Mouse (Mus musculus): ENCODE results near the gene Hist1h2be. TPM values are rescaled to one million over a fixed set of nuclear protein-coding genes. Genes with fewer than 3 reads are reported as not detected.
A peak's percentile ranks its signal among the peaks of the same experiment; 100 is the strongest.
"Not testable (repeated sequence)": the region's sequence is repeated elsewhere in the genome, so short reads cannot be mapped to it uniquely, and the experiment has no call there.

Gene Hist1h2be
- total RNA-seq, 2 experiments from 2014 or later, result 39.8 to 202 TPM

DNA sequence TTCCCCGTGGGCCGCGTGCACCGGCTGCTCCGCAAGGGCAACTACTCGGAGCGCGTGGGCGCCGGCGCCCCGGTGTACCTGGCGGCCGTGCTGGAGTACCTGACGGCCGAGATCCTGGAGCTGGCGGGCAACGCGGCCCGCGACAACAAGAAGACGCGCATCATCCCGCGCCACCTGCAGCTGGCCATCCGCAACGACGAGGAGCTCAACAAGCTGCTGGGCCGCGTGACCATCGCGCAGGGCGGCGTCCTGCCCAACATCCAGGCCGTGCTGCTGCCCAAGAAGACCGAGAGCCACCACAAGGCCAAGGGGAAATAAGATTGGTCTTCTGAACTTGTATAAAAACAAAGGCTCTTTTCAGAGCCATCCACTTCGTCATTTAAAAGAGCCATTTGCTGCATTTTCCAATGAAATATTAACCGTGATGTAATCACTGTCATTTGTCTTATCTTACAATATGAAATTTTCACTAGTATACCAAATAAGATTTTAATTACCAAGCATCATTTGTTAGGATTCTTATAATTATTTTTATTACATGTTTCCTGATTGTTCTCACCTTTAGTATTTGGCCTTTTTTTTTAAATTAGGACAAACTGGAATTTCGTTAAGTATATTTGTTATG lies 46.3 kb downstream of the Hist1h2be start:
- ATAC-seq (replicated peaks; ENCODE audit: low FRiP score, poor library complexity, severe bottlenecking), result not testable (repeated sequence)

DNA sequence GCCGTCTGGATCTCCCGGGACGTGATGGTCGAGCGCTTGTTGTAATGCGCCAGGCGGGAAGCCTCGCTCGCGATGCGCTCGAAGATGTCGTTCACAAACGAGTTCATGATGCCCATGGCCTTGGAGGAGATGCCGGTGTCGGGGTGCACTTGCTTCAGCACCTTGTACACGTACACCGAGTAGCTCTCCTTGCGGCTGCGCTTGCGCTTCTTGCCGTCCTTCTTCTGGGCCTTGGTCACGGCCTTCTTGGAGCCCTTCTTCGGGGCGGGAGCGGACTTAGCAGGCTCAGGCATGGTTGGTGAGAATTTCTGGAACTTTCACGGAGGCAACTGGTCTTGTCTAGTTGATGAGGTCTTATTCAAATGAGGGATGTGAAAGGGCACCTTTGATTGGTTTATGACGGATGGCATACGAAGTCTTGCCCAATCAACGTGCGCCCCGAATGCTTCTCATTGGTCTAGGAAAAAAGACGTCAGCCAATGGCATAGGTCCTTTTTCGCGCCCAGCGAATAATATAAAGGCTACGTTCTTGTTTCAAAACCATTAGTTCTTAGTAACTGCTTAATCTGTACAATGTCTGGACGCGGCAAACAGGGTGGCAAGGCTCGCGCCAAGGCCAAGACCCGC lies 46.9 kb downstream of the Hist1h2be start, which contains the start of the genes Hist1h2bf and Hist1h2ad:
TSS of gene Hist1h2bf (minus strand) at position 299 of the 627 bp plus-strand sequence.
TSS of gene Hist1h2ad (plus strand) at position 484 of the 627 bp plus-strand sequence.
- ATAC-seq (replicated peaks; ENCODE audit: low FRiP score, poor library complexity, severe bottlenecking), result peak; percentile 69

DNA sequence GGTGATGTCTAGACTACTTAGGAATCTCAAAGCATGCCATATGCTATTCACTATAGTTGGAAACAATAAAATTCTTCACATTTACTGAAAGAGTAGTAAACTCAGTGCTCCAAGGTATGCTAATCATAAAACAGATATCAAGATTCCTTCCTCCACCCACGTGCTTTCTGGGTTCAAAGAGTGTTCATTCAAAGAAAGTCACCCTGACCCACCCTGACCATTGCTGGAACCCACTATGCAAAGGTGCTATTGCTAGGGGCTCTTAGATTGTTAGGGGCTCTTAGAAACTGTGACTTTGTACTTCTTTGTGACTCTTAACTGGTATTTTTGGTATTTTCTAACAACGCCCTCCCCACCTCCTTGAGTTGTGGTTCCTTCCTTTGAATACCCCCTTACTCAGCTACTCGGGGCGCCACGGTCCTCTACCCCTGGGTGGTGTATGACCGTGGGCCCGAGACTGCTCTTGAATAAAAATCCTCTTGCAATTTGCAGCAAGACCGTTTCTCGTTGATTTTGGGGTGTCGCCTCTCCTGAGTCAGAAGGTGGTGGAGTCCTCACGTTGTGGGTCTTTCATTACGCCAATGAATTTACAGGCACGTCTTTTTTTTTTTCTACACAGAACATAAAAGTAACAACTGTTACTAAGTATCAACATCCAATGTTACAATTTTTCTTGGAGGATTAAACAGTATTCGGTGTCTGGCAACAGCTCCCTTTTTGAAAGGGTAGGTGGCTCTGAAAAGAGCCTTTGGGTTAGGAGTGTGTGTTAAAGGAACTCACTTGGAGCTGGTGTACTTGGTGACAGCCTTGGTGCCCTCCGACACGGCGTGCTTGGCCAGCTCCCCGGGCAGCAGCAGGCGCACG lies 47.7 kb downstream of the Hist1h2be start:
- not testable (repeated sequence) for ATAC-seq (replicated peaks; ENCODE audit: low FRiP score, poor library complexity, severe bottlenecking)

DNA sequence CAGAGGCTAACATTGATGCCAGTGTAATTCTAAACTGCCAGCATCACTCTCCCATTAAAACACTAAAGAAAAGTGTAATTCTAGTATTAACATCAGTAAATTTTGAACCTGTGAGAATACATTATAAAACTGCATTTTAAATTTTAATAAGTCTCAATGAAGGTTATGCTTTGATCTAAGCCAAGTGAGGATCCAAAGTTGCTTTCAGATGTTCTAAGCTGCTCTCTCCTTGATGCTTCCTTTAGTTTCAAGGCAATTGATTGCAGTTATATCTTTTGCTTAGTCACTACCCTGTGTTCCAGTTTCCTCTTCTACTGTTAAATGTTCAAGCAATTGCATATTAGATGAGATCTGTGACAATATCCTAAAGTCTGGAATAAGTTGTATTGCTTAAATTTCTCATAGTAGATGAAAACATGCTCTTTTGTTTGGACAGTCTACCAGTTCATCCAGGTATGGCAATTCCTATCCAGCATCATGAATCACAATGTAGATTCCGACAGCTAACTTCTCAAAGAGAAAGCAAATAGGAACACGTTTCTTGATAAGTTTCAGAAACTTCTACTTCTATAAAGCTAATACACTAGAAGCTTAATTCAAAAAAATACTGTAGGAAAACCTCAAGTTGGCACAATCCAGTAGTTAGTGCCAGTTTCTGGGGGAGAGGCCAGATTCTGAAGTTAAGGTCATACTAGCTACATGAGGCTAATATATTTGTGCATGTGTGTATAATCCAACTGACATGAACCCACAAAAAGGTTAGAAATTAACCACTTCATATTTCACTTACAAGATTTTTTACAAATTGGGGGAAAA lies 48.5 kb downstream of the Hist1h2be start:
- peak; percentile 13; the same call in 1 of the 2 replicates for ATAC-seq (replicated peaks; ENCODE audit: low FRiP score, poor library complexity, severe bottlenecking)

DNA sequence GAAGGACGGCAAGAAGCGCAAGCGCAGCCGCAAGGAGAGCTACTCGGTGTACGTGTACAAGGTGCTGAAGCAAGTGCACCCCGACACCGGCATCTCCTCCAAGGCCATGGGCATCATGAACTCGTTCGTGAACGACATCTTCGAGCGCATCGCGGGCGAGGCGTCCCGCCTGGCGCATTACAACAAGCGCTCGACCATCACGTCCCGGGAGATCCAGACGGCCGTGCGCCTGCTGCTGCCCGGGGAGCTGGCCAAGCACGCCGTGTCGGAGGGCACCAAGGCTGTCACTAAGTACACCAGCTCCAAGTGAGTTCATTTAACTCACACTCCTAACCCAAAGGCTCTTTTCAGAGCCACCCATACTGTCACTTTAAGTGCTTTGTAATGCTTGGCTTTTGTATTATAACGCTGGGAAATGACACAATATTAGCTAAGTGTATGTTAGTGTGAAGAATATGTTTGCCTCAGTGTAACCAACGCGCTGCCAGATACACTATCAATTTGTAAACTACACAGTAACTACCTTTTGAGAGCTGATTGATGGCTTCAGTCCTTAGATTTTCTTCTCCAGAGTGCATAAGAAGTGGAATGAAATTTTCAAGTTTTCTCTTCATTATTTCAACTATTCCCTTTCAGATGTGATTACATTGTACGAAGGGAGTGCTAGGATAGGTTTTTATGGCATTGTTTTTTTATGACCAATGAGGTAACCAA lies 49.3 kb downstream of the Hist1h2be start:
- ATAC-seq (replicated peaks; ENCODE audit: low FRiP score, poor library complexity, severe bottlenecking), result peak; percentile 13; the same call in 1 of the 2 replicates

DNA sequence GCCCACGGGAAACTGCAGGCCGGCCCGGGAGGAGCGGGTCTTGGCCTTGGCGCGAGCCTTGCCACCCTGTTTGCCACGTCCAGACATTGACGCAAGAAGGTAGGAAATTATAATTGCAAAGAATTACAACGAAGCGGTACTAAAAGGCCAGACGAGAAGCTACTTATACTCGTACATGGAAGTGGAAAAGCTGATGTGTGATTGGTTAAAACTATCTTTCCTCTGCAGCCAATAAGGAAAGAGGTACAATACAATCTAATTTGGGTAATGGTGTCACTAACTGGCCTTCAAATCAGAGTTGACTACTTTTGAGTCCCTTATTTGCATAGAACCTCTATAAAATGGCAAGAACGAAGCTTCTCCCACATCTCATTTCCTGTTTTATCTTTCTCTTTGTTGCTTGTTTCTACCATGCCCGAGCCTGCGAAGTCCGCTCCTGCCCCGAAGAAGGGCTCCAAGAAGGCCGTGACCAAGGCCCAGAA lies 49.9 kb downstream of the Hist1h2be start, which contains the start of the genes Hist1h2ae and Hist1h2bg:
TSS of gene Hist1h2ae (minus strand) at position 199 of the 482 bp plus-strand sequence.
TSS of gene Hist1h2bg (plus strand) at position 375 of the 482 bp plus-strand sequence.
- ATAC-seq (replicated peaks; ENCODE audit: low FRiP score, poor library complexity, severe bottlenecking), result peak; percentile 73

DNA sequence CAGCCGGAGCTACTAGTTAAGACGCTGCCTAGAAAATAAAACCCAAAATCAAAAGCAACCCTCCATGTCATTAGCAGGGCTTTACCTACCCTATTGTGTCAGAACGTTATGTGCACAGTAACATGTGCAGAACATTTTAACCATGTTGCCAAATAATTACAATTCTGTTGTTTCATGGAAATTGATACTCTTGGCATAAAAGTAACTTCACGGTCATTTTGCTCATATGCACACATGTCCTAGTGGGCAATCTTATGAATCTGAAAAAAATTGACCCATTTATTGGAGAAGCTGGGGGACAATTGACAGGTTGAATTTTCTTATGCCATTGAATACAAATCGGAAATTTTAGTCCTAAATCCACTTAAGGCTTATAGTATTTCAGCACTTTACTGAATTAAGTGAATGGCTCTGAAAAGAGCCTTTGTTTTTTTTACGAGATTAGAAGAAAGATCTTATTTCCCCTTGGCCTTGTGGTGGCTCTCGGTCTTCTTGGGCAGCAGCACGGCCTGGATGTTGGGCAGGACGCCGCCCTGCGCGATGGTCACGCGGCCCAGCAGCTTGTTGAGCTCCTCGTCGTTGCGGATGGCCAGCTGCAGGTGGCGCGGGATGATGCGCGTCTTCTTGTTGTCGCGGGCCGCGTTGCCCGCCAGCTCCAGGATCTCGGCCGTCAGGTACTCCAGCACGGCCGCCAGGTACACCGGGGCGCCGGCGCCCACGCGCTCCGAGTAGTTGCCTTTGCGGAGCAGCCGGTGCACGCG lies 50.5 kb downstream of the Hist1h2be start:
- ATAC-seq (replicated peaks; ENCODE audit: low FRiP score, poor library complexity, severe bottlenecking), result not testable (repeated sequence)

DNA sequence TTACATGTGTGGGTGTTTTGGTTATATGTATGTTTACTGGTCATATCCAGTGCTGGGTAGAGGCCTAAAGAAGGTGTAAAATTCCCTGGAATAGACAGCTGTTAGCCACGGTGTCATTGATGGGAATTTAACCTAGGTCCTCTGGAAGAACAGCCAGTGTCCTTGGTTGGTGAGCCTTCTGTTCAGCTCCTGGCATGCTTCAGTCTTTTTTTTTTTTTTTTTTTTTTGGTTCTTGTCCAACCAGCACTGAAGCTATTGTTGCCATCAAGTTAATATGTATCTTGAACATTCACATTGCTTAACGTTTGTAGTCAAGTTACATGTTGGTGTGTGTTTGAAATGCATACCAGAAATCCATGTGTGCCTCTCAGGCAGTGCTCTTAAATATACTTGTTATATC lies 56.4 kb downstream of the Hist1h2be start:
- no peak for ATAC-seq (replicated peaks; ENCODE audit: low FRiP score, poor library complexity, severe bottlenecking)

DNA sequence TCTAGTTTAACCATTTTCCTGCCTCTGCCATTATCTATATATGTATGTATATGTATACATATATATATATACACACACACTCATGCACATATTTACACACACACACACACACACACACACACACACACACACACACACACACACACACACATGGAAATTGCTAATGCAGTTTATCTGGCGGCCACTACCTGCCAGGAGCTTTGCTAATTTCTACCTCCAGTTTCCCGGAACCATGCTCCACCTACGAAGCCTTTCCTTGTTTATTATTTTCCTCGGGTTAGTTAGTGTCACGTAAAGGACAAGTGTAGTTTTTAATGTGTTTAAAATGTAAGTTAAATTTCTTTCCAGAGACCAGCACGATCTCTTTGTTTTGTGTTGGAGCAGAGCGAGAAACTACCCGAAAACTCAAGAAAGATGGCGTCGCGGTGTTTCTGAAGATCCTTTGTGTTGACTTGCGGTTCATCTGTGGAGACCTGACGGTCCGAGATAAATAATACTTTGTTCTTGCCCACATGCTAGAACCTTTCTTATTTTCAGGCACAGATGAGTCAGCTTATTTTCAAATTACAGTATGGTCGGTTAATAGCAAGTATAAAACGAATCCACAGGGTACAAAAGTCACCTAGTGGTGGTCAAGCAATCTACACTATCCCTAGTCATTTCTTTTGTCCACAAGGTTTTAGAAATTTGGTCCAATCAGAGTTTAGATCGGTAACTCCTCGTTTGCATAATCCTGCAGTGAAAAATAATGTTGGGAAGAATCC lies 58.0 kb downstream of the Hist1h2be start:
- peak; percentile 68 for ATAC-seq (replicated peaks; ENCODE audit: low FRiP score, poor library complexity, severe bottlenecking)

DNA sequence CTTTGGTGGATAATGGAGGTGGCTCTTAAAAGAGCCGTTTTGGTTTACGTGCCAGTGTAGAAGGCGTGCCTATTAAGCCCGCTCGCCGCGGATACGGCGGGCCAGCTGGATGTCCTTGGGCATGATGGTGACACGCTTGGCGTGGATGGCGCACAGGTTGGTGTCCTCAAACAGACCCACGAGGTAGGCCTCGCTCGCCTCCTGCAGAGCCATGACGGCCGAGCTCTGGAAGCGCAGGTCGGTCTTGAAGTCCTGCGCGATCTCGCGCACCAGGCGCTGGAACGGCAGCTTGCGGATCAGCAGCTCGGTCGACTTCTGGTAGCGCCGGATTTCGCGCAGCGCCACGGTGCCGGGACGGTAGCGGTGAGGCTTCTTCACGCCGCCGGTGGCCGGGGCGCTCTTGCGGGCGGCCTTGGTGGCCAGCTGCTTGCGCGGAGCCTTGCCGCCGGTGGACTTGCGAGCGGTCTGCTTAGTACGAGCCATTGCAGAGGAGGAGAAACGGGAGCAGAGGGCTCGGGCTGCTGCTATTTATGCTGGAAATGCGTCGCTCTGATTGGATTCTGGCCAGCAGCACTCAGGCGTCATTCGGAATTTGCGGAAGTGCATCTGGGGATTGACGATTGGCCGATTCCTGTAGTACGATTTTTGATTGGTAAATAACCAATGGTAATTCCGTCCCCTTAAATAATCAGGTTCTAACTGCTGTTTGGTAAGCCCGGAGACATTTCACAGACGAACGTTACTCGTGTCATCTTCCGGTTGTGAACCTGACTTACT lies 58.9 kb downstream of the Hist1h2be start, which contains the start of gene Hist1h3e:
TSS of gene Hist1h3e (minus strand) at position 487 of the 777 bp plus-strand sequence.
- ATAC-seq (replicated peaks; ENCODE audit: low FRiP score, poor library complexity, severe bottlenecking), result peak; percentile 86

DNA sequence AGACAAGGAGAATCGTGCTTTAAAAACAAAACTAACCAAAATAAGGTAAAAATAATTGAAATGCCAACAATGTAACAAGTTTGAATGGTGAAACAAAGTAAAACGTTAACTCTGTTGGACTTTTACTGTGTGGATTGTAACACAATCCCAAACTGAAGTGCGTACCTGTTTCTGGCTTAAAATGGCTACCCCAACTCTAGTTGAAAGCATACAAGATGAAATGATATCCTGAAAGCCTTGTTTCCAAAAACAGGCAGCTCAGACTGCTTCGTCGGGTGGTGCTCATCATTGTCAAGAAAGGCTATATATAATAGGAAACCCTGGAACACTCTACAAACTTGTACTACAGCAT lies 59.4 kb downstream of the Hist1h2be start:
- ATAC-seq (replicated peaks; ENCODE audit: low FRiP score, poor library complexity, severe bottlenecking), result peak; percentile 53

DNA sequence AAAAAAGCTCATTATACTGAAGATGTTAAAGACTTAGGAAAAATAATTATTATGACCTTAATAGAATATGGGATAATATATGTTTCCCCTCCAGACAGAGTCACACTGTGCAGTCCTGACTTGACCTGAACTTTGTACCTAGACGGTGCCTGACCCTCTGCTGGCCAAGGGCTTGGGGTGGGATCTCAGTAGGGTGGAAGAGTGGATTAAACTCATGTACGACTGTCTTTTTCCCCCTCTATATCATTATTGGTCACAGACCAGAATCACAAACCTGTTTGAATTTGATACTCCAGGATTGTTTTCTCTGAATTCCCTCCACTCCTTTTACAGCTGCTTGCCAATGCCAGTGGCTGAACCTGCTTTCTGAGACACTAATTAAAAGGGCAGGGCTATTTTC lies 60.2 kb downstream of the Hist1h2be start:
- not testable (repeated sequence) for ATAC-seq (replicated peaks; ENCODE audit: low FRiP score, poor library complexity, severe bottlenecking)

DNA sequence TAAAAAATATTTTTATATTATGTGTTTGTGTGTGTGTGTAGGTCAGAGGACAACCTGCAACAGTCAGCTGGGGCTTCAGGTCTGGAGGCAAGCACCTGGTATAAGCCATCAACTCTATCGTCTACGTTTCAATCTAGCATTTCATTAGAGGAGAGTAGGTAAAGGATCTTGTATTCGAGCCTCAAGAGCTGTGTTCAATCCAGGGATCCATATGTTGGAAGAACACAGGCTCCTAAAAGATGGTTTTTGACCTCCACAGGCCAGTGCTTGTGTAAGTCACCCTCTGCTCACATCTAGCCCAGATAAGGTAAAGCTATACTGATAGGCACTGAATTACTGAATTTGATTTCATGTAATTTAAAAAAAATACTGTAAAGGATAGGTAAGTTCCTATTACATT lies 64.0 kb downstream of the Hist1h2be start:
- no peak for ATAC-seq (replicated peaks; ENCODE audit: low FRiP score, poor library complexity, severe bottlenecking)

DNA sequence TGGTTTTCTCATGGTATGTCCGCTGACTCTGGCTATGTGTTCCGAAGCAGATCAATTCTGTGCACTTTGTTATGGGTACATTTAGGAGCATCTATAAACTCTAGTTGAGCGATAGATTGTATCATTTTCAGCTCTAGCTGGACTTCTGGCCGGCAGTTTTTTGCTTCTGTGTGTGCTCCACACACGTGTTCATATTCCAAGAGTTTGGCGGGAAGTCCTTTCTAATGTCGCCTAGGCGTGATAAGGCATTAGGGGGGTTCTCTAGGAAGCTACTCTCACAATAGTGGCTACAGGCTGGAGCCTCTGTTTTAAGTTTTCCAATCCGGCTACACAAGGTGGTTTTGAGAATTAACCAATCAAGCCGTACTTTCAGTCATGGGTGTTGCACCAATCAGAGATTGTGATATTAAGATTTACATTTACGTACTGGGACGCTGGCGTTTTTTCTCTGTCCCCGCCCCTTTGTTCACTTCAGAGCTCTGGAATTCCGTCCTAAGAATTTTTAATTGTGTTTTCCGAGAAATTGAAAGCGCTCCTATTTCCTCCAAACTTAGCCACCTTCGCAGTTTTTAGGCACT lies 65.0 kb downstream of the Hist1h2be start:
- peak; percentile 62 for ATAC-seq (replicated peaks; ENCODE audit: low FRiP score, poor library complexity, severe bottlenecking)

DNA sequence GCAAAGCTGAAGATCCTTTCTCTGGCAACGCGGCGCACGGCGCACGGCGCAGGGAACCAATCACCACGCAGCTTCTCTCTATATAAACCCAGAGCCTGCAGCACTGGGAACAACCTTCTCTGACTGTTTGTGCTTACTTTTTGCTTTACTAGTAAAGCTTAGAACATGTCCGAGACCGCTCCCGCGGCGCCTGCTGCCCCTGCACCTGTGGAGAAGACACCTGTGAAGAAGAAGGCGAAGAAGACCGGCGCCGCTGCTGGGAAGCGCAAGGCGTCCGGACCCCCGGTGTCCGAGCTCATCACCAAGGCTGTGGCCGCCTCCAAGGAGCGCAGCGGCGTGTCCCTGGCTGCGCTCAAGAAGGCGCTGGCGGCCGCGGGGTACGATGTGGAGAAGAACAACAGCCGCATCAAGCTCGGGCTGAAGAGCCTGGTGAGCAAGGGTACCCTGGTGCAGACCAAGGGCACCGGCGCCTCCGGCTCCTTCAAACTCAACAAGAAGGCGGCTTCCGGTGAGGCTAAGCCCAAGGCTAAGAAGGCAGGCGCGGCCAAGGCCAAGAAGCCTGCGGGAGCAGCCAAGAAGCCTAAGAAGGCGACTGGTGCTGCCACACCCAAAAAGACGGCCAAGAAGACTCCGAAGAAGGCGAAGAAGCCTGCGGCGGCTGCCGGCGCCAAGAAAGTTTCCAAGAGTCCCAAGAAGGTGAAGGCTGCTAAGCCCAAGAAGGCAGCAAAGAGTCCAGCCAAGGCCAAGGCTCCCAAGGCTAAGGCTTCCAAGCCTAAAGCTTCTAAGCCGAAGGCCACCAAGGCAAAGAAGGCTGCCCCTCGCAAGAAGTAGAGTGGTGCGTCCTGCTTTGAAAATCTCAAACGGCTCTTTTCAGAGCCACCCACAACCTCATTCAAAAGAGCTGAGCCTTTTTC lies 65.7 kb downstream of the Hist1h2be start:
- peak; percentile 51 for ATAC-seq (replicated peaks; ENCODE audit: low FRiP score, poor library complexity, severe bottlenecking)
